Mouse (Mus musculus): ENCODE data around the gene Kcnj15. TPM values are rescaled to one million over a fixed set of nuclear protein-coding genes. Genes with fewer than 3 reads are reported as not detected.

The Kcnj15 gene
- total and polyA plus RNA-seq, 3 experiments: 0.89 to 1.5 (median 1.2) TPM

DNA sequence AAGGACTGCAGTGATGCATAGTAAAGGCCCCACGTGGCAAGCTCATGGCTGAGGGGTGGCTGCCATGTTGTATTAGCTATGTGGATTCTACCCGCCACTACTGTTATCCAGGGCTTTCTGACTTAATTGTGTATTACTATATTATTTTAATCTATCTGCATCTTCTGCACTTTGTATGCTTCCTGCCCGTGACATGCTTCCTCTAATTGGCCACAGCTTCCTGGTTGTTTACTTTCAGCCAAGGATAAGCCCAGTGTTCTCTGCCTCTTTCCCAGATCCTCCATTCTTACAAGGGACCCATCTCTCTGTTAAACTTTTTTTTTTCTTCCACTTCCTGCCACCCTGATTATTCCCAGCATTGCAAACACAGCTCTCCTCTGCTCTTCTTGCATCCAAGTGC, 32.0 kb downstream of the Kcnj15 start:
- H3K79me2 ChIP-seq (replicated peaks; ENCODE audit: control insufficient read depth, insufficient read depth, low read length): no peaks in the 10 kb centered on the region
- TF ChIP-seq POLR2A (IDR thresholded peaks at IDR 0.05; ENCODE audit: insufficient read depth, low read depth, low read length) (no peak), EP300 (IDR thresholded peaks at IDR 0.05; ENCODE audit: insufficient read depth, low read depth, low read length) (no peak)
- H3K27me3 ChIP-seq (ENCODE audit: control insufficient read depth, insufficient read depth, low read length): no peaks in the 10 kb centered on the region
- H3K4me1 ChIP-seq (ENCODE audit: control insufficient read depth, insufficient read depth, low read length): peaks cover 11% of the 10 kb centered on the region
- no peak overlapping the region for H3K4me3 ChIP-seq
- no peak overlapping the region for H3K9ac ChIP-seq (ENCODE audit: low read depth, low read length)
- WGBS: 57% methylated on average over 3 of the region's 3 CpGs
- no peak for DNase-seq
- intact Hi-C loops (cut with DNase I): no loop called here
- peak overlapping the region; percentile 16; the same call in 1 of the 2 replicates for H3K27ac ChIP-seq
- H3K36me3 ChIP-seq (ENCODE audit: control insufficient read depth, insufficient read depth, low read length): peaks cover 3% of the 10 kb centered on the region

DNA sequence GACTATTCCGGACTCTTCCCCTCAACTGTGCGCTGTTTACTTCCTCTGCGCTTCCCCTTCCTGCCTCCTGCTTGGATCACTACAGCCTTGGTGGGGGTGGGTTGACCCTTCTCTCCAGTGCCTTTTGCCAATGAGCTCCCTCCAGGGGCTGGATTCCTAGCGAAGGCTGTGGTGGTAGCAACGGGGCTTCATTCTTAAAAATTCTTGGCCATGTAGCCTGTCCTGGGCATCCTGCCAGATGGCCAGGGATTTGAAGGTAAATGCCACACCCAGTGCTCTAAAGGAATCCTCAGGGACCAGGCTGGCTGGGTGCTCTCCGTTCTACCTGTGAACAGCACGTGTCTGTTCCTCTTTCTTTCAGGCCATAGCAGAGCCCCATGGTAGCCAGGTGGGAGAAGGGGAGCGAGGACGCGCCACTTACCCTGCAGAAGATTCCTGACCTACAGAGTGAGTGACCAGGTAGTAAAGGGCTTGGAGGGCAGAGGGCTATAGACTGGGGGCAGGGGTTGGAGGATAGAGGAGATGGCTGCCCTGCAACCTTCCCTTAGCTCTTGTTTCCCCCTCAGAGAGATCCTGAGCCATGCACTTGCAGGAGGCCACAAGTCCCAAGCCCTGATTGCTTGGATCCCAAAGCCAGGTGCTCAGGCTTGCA, 34.2 kb downstream of the Kcnj15 start:
- no peak overlapping the region for H3K9ac ChIP-seq (ENCODE audit: low read depth, low read length)
- peaks cover 3% of the 10 kb centered on the region for H3K36me3 ChIP-seq (ENCODE audit: control insufficient read depth, insufficient read depth, low read length)
- H3K4me1 ChIP-seq (ENCODE audit: control insufficient read depth, insufficient read depth, low read length): peaks cover 11% of the 10 kb centered on the region
- peak; percentile 59 to 63 for DNase-seq
- H3K27ac ChIP-seq: peak overlapping the region; percentile 83
- intact Hi-C loops (cut with DNase I): loop anchor here (1.0 kb wide), 1 partner anchor 31 kb away; no protein-coding TSS in a partner anchor
- TF ChIP-seq EP300 (IDR thresholded peaks at IDR 0.05; ENCODE audit: insufficient read depth, low read depth, low read length): no peak
- TF ChIP-seq POLR2A (IDR thresholded peaks at IDR 0.05; ENCODE audit: insufficient read depth, low read depth, low read length): no peak
- no peak for TF ChIP-seq CTCF (IDR thresholded peaks at IDR 0.05)
- no peaks in the 10 kb centered on the region for H3K79me2 ChIP-seq (replicated peaks; ENCODE audit: control insufficient read depth, insufficient read depth, low read length)
- WGBS: 47% methylated on average over 10 of the region's 10 CpGs
- H3K27me3 ChIP-seq (ENCODE audit: control insufficient read depth, insufficient read depth, low read length): no peaks in the 10 kb centered on the region
- H3K4me3 ChIP-seq: no peak overlapping the region; the same call in 1 of the 2 replicates

DNA sequence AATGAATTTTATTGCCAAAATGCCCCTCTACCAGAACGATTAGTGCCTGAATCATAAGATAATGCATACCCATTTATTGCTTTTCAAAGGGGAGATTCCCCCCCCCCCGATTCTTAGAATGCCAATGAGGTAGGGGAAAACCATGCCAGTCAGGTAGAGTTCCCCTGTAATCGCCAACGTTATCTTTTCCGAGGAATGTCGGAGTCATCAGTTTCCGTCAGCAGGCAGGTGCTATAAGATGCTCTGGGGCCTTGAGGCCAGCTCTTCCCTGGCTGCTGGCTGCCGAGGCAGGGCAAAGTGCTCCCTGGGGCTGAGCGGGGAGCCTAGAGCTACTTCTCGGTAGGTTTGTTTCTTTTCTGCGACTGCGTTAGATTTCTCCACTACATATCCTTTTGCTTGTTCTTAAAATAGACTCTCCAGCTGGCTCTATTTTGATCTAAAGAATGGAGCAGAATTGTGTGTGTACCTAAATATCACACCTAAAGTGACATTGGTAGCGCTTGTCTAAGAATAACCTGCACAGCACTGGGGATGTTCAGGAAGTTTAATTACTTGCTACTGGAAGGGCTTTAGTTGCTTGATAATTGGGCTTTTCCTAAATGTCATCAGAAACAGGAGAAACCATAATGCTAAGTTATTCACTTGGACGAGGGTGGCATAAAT, 35.6 kb downstream of the Kcnj15 start:
- Histone ChIP-seq H3K27ac (no peak overlapping the region), H3K9ac (ENCODE audit: low read depth, low read length) (no peak overlapping the region), H3K27me3 (ENCODE audit: control insufficient read depth, insufficient read depth, low read length) (no peaks in the 10 kb centered on the region), H3K36me3 (ENCODE audit: control insufficient read depth, insufficient read depth, low read length) (peaks cover 3% of the 10 kb centered on the region), H3K4me1 (ENCODE audit: control insufficient read depth, insufficient read depth, low read length) (peaks cover 11% of the 10 kb centered on the region), H3K79me2 (replicated peaks; ENCODE audit: control insufficient read depth, insufficient read depth, low read length) (no peaks in the 10 kb centered on the region), H3K4me3 (no peak overlapping the region)
- WGBS: 64% methylated on average over 14 of the region's 14 CpGs
- DNase-seq: no peak
- TF ChIP-seq EP300 (IDR thresholded peaks at IDR 0.05; ENCODE audit: insufficient read depth, low read depth, low read length) (no peak), CTCF (IDR thresholded peaks at IDR 0.05) (no peak), POLR2A (IDR thresholded peaks at IDR 0.05; ENCODE audit: insufficient read depth, low read depth, low read length) (no peak)
- intact Hi-C loops (cut with DNase I): no loop called here

DNA sequence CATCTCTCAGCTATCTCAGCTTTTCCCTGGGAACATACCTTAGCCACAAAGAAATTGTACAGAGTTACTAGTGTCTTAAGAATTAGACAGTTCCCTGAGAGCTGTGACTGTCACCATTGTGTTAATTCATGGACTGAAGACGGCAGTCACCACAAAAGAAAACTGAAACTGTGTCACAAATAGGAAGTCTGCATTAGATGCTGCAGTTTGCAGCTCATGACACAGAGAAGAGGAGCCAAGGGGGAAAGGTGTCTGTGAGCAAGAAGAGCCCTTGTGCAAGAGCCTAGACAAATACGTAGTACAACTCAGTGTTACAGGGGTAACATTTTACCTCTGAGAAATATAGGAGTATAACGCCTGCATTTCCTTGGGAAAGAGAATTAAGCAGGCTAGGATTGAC, 40.3 kb downstream of the Kcnj15 start:
- H3K27ac ChIP-seq: no peak overlapping the region; the same call in 1 of the 2 replicates
- TF ChIP-seq EP300 (IDR thresholded peaks at IDR 0.05; ENCODE audit: insufficient read depth, low read depth, low read length) (no peak), CTCF (IDR thresholded peaks at IDR 0.05) (no peak), POLR2A (IDR thresholded peaks at IDR 0.05; ENCODE audit: insufficient read depth, low read depth, low read length) (no peak)
- intact Hi-C loops (cut with DNase I): no loop called here
- H3K4me1 ChIP-seq (ENCODE audit: control insufficient read depth, insufficient read depth, low read length): no peaks in the 10 kb centered on the region
- WGBS: 52% methylated on average over 3 of the region's 3 CpGs
- 0 out of 2 replicates have a peak overlapping the region, but pooled peaks have one; percentile 12 for H3K9ac ChIP-seq (ENCODE audit: low read depth, low read length)
- H3K79me2 ChIP-seq (replicated peaks; ENCODE audit: control insufficient read depth, insufficient read depth, low read length): no peaks in the 10 kb centered on the region
- H3K36me3 ChIP-seq (ENCODE audit: control insufficient read depth, insufficient read depth, low read length): no peaks in the 10 kb centered on the region
- H3K27me3 ChIP-seq (ENCODE audit: control insufficient read depth, insufficient read depth, low read length): no peaks in the 10 kb centered on the region
- DNase-seq: no peak
- H3K4me3 ChIP-seq: no peak overlapping the region; the same call in 1 of the 2 replicates

DNA sequence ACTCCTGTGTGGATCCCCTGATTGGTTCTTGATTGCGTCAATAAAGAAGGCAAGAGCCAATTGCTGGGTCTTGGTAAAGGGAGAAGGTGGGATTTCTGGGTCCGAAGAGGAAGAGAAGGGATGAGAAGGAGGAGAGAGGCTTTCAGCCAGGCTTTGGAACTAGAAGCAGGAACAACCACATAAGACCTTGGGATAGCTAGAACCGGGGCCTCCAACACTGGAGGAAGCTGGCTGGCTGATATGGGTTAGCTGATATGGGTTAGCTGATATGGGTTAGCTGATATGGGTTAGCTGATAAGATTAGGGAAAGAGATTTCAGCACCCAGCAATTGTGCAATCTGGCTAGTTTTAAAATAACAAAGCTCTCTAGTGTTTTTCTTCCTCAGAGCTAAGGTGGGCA, 44.3 kb downstream of the Kcnj15 start:
- Histone ChIP-seq H3K36me3 (ENCODE audit: control insufficient read depth, insufficient read depth, low read length) (no peaks in the 10 kb centered on the region), H3K9ac (ENCODE audit: low read depth, low read length) (no peak overlapping the region), H3K4me1 (ENCODE audit: control insufficient read depth, insufficient read depth, low read length) (peaks cover 6% of the 10 kb centered on the region), H3K79me2 (replicated peaks; ENCODE audit: control insufficient read depth, insufficient read depth, low read length) (no peaks in the 10 kb centered on the region), H3K27ac (no peak overlapping the region), H3K4me3 (no peak overlapping the region), H3K27me3 (ENCODE audit: control insufficient read depth, insufficient read depth, low read length) (no peaks in the 10 kb centered on the region)
- DNase-seq: no peak
- intact Hi-C loops (cut with DNase I): loop anchor here (5.0 kb wide), 1 partner anchor 41 kb away; no protein-coding TSS in a partner anchor
- 82% methylated on average over 3 of the region's 3 CpGs for WGBS
- TF ChIP-seq POLR2A (IDR thresholded peaks at IDR 0.05; ENCODE audit: insufficient read depth, low read depth, low read length) (no peak), CTCF (IDR thresholded peaks at IDR 0.05) (no peak), EP300 (IDR thresholded peaks at IDR 0.05; ENCODE audit: insufficient read depth, low read depth, low read length) (no peak)

DNA sequence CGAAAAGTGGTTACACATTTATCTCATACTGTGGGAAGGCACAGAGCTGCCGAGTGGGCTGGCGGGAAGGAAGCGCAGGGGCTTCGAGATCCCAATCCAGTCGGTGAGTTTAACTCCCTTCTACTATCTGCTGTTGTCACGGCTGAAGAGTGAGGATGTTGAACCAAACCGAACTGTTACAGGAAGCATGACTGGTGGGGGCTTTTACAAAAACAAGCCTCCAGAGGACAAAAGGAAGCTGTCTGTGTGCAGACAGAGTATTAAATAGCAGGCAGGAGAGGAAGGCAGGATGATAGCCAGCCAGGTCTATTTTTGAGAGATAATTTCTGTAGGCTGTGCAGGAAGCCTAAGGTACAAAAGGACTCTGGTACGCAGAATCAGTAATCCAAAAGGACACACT, 46.3 kb downstream of the Kcnj15 start:
- intact Hi-C loops (cut with DNase I): loop anchor here (2.0 to 5.0 kb wide), 2 partner anchors 19 to 39 kb away; no protein-coding TSS in a partner anchor
- Histone ChIP-seq H3K27ac (peak overlapping the region; percentile 65), H3K4me3 (no peak overlapping the region), H3K4me1 (ENCODE audit: control insufficient read depth, insufficient read depth, low read length) (peaks cover 9% of the 10 kb centered on the region), H3K36me3 (ENCODE audit: control insufficient read depth, insufficient read depth, low read length) (no peaks in the 10 kb centered on the region), H3K27me3 (ENCODE audit: control insufficient read depth, insufficient read depth, low read length) (no peaks in the 10 kb centered on the region), H3K79me2 (replicated peaks; ENCODE audit: control insufficient read depth, insufficient read depth, low read length) (no peaks in the 10 kb centered on the region), H3K9ac (ENCODE audit: low read depth, low read length) (no peak overlapping the region)
- no peak for DNase-seq
- TF ChIP-seq POLR2A (IDR thresholded peaks at IDR 0.05; ENCODE audit: insufficient read depth, low read depth, low read length) (no peak), EP300 (IDR thresholded peaks at IDR 0.05; ENCODE audit: insufficient read depth, low read depth, low read length) (no peak), CTCF (IDR thresholded peaks at IDR 0.05) (no peak)
- WGBS: 29% methylated on average over 9 of the region's 9 CpGs

Data from heart, adult 2 months (tissue).